Mouse (Mus musculus): Measurements from ENCODE around the gene 1810009A15Rik. TPM values are rescaled to one million over a fixed set of nuclear protein-coding genes. Genes with fewer than 3 reads are reported as not detected.

Gene 1810009A15Rik
- total RNA-seq, 1 experiment, result 214 TPM

DNA sequence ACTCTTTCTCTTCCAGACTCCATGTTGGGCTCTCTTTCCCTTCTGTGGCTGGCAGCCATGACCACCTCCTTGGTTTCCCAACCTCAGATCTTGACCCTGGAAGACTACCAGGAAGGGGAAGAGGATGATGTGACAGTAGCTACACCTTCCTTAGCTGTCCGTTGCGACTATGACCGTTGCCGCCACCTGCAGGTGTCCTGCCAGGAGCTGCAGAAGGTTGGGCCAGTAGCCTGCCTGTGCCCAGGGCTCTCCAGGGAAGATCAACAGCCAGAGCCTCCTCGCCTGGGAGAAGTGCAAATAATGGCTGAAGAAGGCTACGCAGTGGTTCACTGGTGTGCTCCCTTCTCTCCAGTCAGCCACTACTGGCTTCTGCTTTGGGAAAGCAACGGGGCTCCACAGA lies 37.0 kb upstream of the 1810009A15Rik start:
- in situ Hi-C loops (cut with MboI; ENCODE audit: low sequenced_read_pairs in 2 of 2, unreplicated experiment in 2 of 2), result loop anchor here (10.0 to 25.0 kb wide), 2 partner anchors 236 to 243 kb away; partner anchors contain the start of gene Scgb1a1 (in 1 of the 2)
- Histone ChIP-seq H3K36me3 (ENCODE audit: control insufficient read depth, insufficient read depth, low read length, poor library complexity, severe bottlenecking) (0 out of 2 replicates have a peak, but pooled peaks cover 3% of the 10 kb centered on the region), H3K4me1 (ENCODE audit: control insufficient read depth in 2 of 2, insufficient read depth in 2 of 2, low read length in 2 of 2, poor library complexity in 1 of 2) (peaks cover 5 to 16% of the 10 kb centered on the region in 2 experiments; a peak in 2 of 4 replicates), H3K9ac (ENCODE audit: insufficient read depth, low read depth, low read length, poor library complexity, severe bottlenecking) (no peak overlapping the region; the same call in 1 of the 2 replicates), H3K9me3 (ENCODE audit: control insufficient read depth, insufficient read depth, low read depth, low read length) (no peaks in the 10 kb centered on the region), H3K4me3 (ENCODE audit: insufficient read depth in 1 of 2, low read depth in 1 of 2, low read length in 2 of 2, poor library complexity in 1 of 2, severe bottlenecking in 1 of 2) (peak overlapping the region; percentile 29 to 40), H3K27ac (ENCODE audit: insufficient read depth, low read depth, low read length, poor library complexity, severe bottlenecking) (no peak overlapping the region)
- TF ChIP-seq ZC3H11A (IDR thresholded peaks at IDR 0.05; ENCODE audit: borderline replicate concordance, low read depth, low read length), result no peak
- TF ChIP-seq ZNF384 (IDR thresholded peaks at IDR 0.05; ENCODE audit: low read depth, low read length), result no peak
- TF ChIP-seq HCFC1 (IDR thresholded peaks at IDR 0.05; ENCODE audit: borderline replicate concordance, insufficient read depth, low read length), result no peak
- no peak for TF ChIP-seq CHD2 (IDR thresholded peaks at IDR 0.05; ENCODE audit: low read depth, low read length)
- no peak for TF ChIP-seq MAFK (IDR thresholded peaks at IDR 0.05; ENCODE audit: insufficient read depth, low read depth, low read length)
- no peak for DNase-seq (ENCODE audit: low read depth, low spot score)

DNA sequence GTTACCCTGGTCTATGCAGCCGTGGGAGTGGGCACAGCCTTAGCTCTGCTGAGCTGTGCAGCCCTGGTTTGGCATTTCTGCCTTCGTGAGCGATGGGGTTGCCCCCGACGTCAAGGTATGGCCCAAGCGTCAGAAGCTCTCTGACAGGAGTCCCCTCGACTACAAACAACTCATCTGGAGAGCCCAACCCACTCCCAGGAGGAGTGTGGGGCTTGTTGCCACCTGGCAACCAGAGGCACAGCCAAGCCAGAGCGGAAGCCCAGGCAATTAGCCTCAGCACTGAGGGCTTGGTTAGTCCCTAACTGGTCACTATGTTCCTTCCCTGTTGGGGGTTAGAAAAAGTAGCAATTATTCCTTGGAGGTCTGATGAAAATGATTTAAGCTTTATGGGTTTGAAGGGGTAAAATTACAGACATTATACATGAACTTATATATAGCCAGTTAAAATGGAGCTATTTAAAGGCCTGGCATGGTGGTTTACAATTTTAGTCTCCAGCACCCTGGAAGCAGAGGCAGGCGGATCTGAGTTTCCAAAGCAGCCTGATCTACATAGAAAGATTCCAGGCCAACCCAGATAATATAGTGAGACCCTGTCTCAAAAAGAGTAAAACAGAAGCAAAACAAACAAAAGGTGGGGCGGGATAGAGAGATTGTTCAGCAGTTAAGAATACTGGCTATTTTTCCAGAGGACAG lies 36.3 kb upstream of the 1810009A15Rik start:
- Histone ChIP-seq H3K27ac (ENCODE audit: insufficient read depth, low read depth, low read length, poor library complexity, severe bottlenecking) (no peak overlapping the region), H3K9me3 (ENCODE audit: control insufficient read depth, insufficient read depth, low read depth, low read length) (no peaks in the 10 kb centered on the region), H3K4me3 (ENCODE audit: insufficient read depth in 1 of 2, low read depth in 1 of 2, low read length in 2 of 2, poor library complexity in 1 of 2, severe bottlenecking in 1 of 2) (peak overlapping the region; percentile 29 to 40; a peak in 2 of 4 replicates), H3K4me1 (ENCODE audit: control insufficient read depth in 2 of 2, insufficient read depth in 2 of 2, low read length in 2 of 2, poor library complexity in 1 of 2) (peaks cover 5 to 16% of the 10 kb centered on the region in 2 experiments; a peak in 2 of 4 replicates), H3K9ac (ENCODE audit: insufficient read depth, low read depth, low read length, poor library complexity, severe bottlenecking) (no peak overlapping the region), H3K36me3 (ENCODE audit: control insufficient read depth, insufficient read depth, low read length, poor library complexity, severe bottlenecking) (0 out of 2 replicates have a peak, but pooled peaks cover 3% of the 10 kb centered on the region)
- TF ChIP-seq ZNF384 (IDR thresholded peaks at IDR 0.05; ENCODE audit: low read depth, low read length), result no peak
- no peak for TF ChIP-seq ZC3H11A (IDR thresholded peaks at IDR 0.05; ENCODE audit: borderline replicate concordance, low read depth, low read length)
- TF ChIP-seq CHD2 (IDR thresholded peaks at IDR 0.05; ENCODE audit: low read depth, low read length), result no peak
- in situ Hi-C loops (cut with MboI; ENCODE audit: low sequenced_read_pairs in 2 of 2, unreplicated experiment in 2 of 2), result loop anchor here (10.0 to 25.0 kb wide), 2 partner anchors 235 to 242 kb away; partner anchors contain the start of gene Scgb1a1 (in 1 of the 2)
- DNase-seq (ENCODE audit: low read depth, low spot score), result no peak

DNA sequence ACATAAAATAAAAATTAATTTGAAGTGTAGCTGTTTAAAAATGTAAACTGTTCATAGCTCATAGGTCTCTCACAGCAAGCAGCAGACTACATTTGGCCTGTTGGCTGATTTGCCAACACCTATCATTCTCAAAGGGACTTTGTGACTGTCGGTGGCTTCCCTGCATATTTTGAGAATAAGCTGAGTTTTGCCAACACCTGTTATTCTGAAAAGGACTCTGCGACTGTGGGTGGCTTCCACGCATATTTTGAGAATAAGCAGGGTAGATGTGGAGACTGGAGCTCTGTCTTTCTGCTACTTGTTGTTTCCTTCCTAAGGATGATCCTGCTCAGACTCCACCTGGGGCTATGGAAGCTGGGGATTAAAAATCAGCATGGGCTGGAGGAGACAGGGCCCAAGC lies 35.5 kb upstream of the 1810009A15Rik start:
- no peak for TF ChIP-seq MAFK (IDR thresholded peaks at IDR 0.05; ENCODE audit: insufficient read depth, low read depth, low read length)
- no peak for TF ChIP-seq CHD2 (IDR thresholded peaks at IDR 0.05; ENCODE audit: low read depth, low read length)
- no peak for TF ChIP-seq ZC3H11A (IDR thresholded peaks at IDR 0.05; ENCODE audit: borderline replicate concordance, low read depth, low read length)
- TF ChIP-seq HCFC1 (IDR thresholded peaks at IDR 0.05; ENCODE audit: borderline replicate concordance, insufficient read depth, low read length), result no peak
- no peak for TF ChIP-seq ZNF384 (IDR thresholded peaks at IDR 0.05; ENCODE audit: low read depth, low read length)
- Histone ChIP-seq H3K4me1 (ENCODE audit: control insufficient read depth in 2 of 2, insufficient read depth in 2 of 2, low read length in 2 of 2, poor library complexity in 1 of 2) (peaks cover 5 to 9% of the 10 kb centered on the region in 2 experiments; a peak in 2 of 4 replicates), H3K36me3 (ENCODE audit: control insufficient read depth, insufficient read depth, low read length, poor library complexity, severe bottlenecking) (no peaks in the 10 kb centered on the region), H3K9ac (ENCODE audit: insufficient read depth, low read depth, low read length, poor library complexity, severe bottlenecking) (no peak overlapping the region), H3K9me3 (ENCODE audit: control insufficient read depth, insufficient read depth, low read depth, low read length) (no peaks in the 10 kb centered on the region), H3K27ac (ENCODE audit: insufficient read depth, low read depth, low read length, poor library complexity, severe bottlenecking) (no peak overlapping the region), H3K4me3 (ENCODE audit: insufficient read depth in 1 of 2, low read depth in 1 of 2, low read length in 2 of 2, poor library complexity in 1 of 2, severe bottlenecking in 1 of 2) (no peak overlapping the region)
- no peak for DNase-seq (ENCODE audit: low read depth, low spot score)
- in situ Hi-C loops (cut with MboI; ENCODE audit: low sequenced_read_pairs in 2 of 2, unreplicated experiment in 2 of 2), result loop anchor here (10.0 to 25.0 kb wide), 2 partner anchors 234 to 242 kb away; partner anchors contain the start of gene Scgb1a1 (in 1 of the 2)

DNA sequence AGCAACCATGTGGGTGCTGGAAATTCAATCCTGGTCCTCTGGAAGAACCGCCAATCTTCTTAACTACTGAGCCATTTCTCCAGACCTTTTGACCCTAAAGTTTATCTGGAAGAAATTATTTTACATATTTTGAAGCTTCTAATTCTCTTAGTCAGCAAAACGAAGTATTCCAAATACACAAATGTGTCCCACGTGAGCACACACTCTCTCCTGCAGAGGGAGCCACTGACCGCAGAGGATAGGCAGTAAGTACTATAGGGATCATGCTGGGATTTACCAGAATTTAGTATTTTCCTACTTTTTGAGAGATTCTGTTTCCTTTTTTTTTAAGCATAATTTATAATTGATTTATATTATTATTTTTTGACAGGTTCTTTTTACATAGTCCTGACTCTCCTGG lies 31.0 kb upstream of the 1810009A15Rik start:
- Histone ChIP-seq H3K4me1 (ENCODE audit: control insufficient read depth in 2 of 2, insufficient read depth in 2 of 2, low read length in 2 of 2, poor library complexity in 1 of 2) (no peaks in the 10 kb centered on the region), H3K4me3 (ENCODE audit: insufficient read depth in 1 of 2, low read depth in 1 of 2, low read length in 2 of 2, poor library complexity in 1 of 2, severe bottlenecking in 1 of 2) (no peak overlapping the region), H3K9ac (ENCODE audit: insufficient read depth, low read depth, low read length, poor library complexity, severe bottlenecking) (no peak overlapping the region), H3K27ac (ENCODE audit: insufficient read depth, low read depth, low read length, poor library complexity, severe bottlenecking) (no peak overlapping the region), H3K36me3 (ENCODE audit: control insufficient read depth, insufficient read depth, low read length, poor library complexity, severe bottlenecking) (no peaks in the 10 kb centered on the region), H3K9me3 (ENCODE audit: control insufficient read depth, insufficient read depth, low read depth, low read length) (no peaks in the 10 kb centered on the region)
- TF ChIP-seq ZC3H11A (IDR thresholded peaks at IDR 0.05; ENCODE audit: borderline replicate concordance, low read depth, low read length), result peak; percentile 71
- TF ChIP-seq ZNF384 (IDR thresholded peaks at IDR 0.05; ENCODE audit: low read depth, low read length), result no peak
- peak; percentile 97 for TF ChIP-seq MAFK (IDR thresholded peaks at IDR 0.05; ENCODE audit: insufficient read depth, low read depth, low read length)
- no peak for TF ChIP-seq HCFC1 (IDR thresholded peaks at IDR 0.05; ENCODE audit: borderline replicate concordance, insufficient read depth, low read length)
- TF ChIP-seq CHD2 (IDR thresholded peaks at IDR 0.05; ENCODE audit: low read depth, low read length), result no peak
- DNase-seq (ENCODE audit: low read depth, low spot score), result no peak
- in situ Hi-C loops (cut with MboI; ENCODE audit: low sequenced_read_pairs in 2 of 2, unreplicated experiment in 2 of 2), result loop anchor here (10.0 to 25.0 kb wide), 2 partner anchors 230 to 237 kb away; partner anchors contain the start of gene Scgb1a1 (in 1 of the 2)

Measured in ES-E14 (cell line).